Comparison of ENCODE assay signal across 23 mouse cellular contexts in the genomic region with DNA sequence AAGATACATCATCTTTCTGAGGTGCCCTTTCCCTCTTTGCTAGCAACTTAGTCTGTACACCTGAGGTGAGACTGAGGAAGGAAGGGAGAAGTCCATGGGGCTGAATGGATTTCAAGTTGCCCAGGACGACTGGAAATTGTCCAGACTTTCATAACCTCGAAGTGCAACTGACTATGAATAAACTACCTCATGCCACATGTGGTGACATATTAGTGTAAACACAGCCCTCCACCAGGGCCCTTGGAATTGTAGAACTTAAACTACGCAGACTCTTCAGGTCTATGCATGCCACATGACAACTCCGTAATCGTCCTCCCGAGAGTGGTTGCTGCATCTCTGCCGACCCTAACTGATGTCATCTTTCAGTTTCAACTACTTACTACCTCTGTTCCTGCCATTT.
A peak's percentile ranks its signal among the peaks of the same experiment; 100 is the strongest.
DNase-seq lines count a peak whose midpoint lies in the region; ATAC-seq and TF ChIP-seq lines count a peak whose summit lies in the region.
"Had no signal": no experiment of that assay in that cellular context is flagged by ENCODE, and none has a peak within 500 bp of the region (broad histone marks: within the 10 kb centered on the region; RNA-seq: fewer than 3 reads in every experiment).

No protein-coding gene starts in this region.

- TF ChIP-seq CTCF in liver, adult 2 months (IDR thresholded peaks at IDR 0.05; ENCODE audit: low read depth, low read length): no peak
- no peak for TF ChIP-seq CTCF in liver, postnatal 0 days (IDR thresholded peaks at IDR 0.05; ENCODE audit: low read depth)
- no peak for TF ChIP-seq CTCF in lung, postnatal 0 days (IDR thresholded peaks at IDR 0.05)
- no peak for TF ChIP-seq CTCF in lung, adult 2 months (IDR thresholded peaks at IDR 0.05; ENCODE audit: insufficient read depth, low read length)

- H3K27me3 ChIP-seq in liver, adult 2 months (ENCODE audit: control insufficient read depth, insufficient read depth, low read length): no peaks in the 10 kb centered on the region
- H3K27me3 ChIP-seq in liver, postnatal 0 days (ENCODE audit: insufficient read depth, low read length): no peaks in the 10 kb centered on the region
- H3K27me3 ChIP-seq in lung, postnatal 0 days (replicated peaks; ENCODE audit: insufficient read depth, low read length): no peaks in the 10 kb centered on the region
- H3K27me3 ChIP-seq: CH12.LX; embryonic facial prominence, embryonic 12.5 days; forebrain, embryonic 13.5 days; forebrain, embryonic 15.5 days; Patski had no signal

- H3K79me2 ChIP-seq in liver, adult 2 months (ENCODE audit: control insufficient read depth, insufficient read depth, low read length): no peaks in the 10 kb centered on the region

- peak overlapping the region; percentile 62 for H3K27ac ChIP-seq in liver, adult 2 months (replicated peaks; ENCODE audit: insufficient read depth, low read depth, low read length)
- H3K27ac ChIP-seq in liver, postnatal 0 days (ENCODE audit: low read depth): no peak overlapping the region
- peak overlapping the region; percentile 71; the same call in 1 of the 2 replicates for H3K27ac ChIP-seq in lung, postnatal 0 days (ENCODE audit: low read length)
- H3K27ac ChIP-seq: embryonic facial prominence, embryonic 10.5 days; embryonic facial prominence, embryonic 12.5 days; forebrain, embryonic 13.5 days; forebrain, embryonic 15.5 days had no signal

- H3K4me3 ChIP-seq in liver, adult 2 months (ENCODE audit: insufficient read depth, low read depth, low read length): no peak overlapping the region
- no peak overlapping the region for H3K4me3 ChIP-seq in liver, postnatal 0 days (ENCODE audit: low read depth, low read length)
- H3K4me3 ChIP-seq in lung, postnatal 0 days (ENCODE audit: low read depth, low read length): no peak overlapping the region
- H3K4me3 ChIP-seq in lung, adult 2 months (replicated peaks; ENCODE audit: extremely low read depth, low read depth, low read length): no peak overlapping the region
- H3K4me3 ChIP-seq: embryonic facial prominence, embryonic 10.5 days; embryonic facial prominence, embryonic 12.5 days; forebrain, embryonic 13.5 days; forebrain, embryonic 15.5 days had no signal

- no peak overlapping the region for H3K4me2 ChIP-seq in liver, postnatal 0 days (ENCODE audit: low read depth, low read length)
- no peak overlapping the region for H3K4me2 ChIP-seq in lung, postnatal 0 days (replicated peaks; ENCODE audit: low read depth, low read length)
- H3K4me2 ChIP-seq: embryonic facial prominence, embryonic 12.5 days; forebrain, embryonic 13.5 days; forebrain, embryonic 15.5 days had no signal

- peaks cover 47% of the 10 kb centered on the region for H3K36me3 ChIP-seq in liver, adult 2 months (ENCODE audit: control insufficient read depth, insufficient read depth, low read length)
- peaks cover 60% of the 10 kb centered on the region for H3K36me3 ChIP-seq in liver, postnatal 0 days (replicated peaks; ENCODE audit: insufficient read depth, low read length)
- H3K36me3 ChIP-seq in lung, postnatal 0 days (ENCODE audit: insufficient read depth, low read length): peaks cover 21% of the 10 kb centered on the region; the same call in 1 of the 2 replicates

- TF ChIP-seq POLR2A in liver, adult 2 months (IDR thresholded peaks at IDR 0.05; ENCODE audit: extremely low read depth, insufficient read depth, low read length): no peak
- TF ChIP-seq POLR2A in lung, adult 2 months (IDR thresholded peaks at IDR 0.05; ENCODE audit: borderline replicate concordance, extremely low read depth, low read depth, low read length): no peak

- no peaks in the 10 kb centered on the region for H3K9me3 ChIP-seq in liver, postnatal 0 days (ENCODE audit: low read length)
- no peaks in the 10 kb centered on the region for H3K9me3 ChIP-seq in lung, postnatal 0 days (ENCODE audit: low read length)
- H3K9me3 ChIP-seq: embryonic facial prominence, embryonic 10.5 days; embryonic facial prominence, embryonic 12.5 days; forebrain, embryonic 13.5 days; forebrain, embryonic 15.5 days; G1E had no signal

- DNase-seq in liver, adult 2 months (ENCODE audit: extremely low read depth, low read depth, low spot score): peak; percentile 80
- DNase-seq in liver, postnatal 0 days: no peak
- DNase-seq in lung, postnatal 0 days (ENCODE audit: low spot score): peak; percentile 48
- no peak for DNase-seq in lung, adult 2 months
- peak; percentile 57 for DNase-seq in lung, postnatal 36 days
- no peak for DNase-seq in lung, postnatal 10 days
- DNase-seq: adrenal gland, adult 8-10 months; adrenal gland, postnatal 14 days; adrenal gland, postnatal 36 days; B cell, adult 2 months; cerebellum, adult 11-12 months; cerebellum, adult 9-10 months; cerebellum, postnatal 10 days; cerebellum, postnatal 25 days had no signal

- peaks cover 19% of the 10 kb centered on the region for H3K4me1 ChIP-seq in liver, adult 2 months (ENCODE audit: control insufficient read depth, insufficient read depth, low read length)
- H3K4me1 ChIP-seq in liver, postnatal 0 days (ENCODE audit: insufficient read depth): 0 out of 2 replicates have a peak, but pooled peaks cover 7% of the 10 kb centered on the region
- no peaks in the 10 kb centered on the region for H3K4me1 ChIP-seq in lung, postnatal 0 days (ENCODE audit: insufficient read depth, low read depth, low read length)
- peaks cover 2% of the 10 kb centered on the region; the same call in 1 of the 2 replicates for H3K4me1 ChIP-seq in lung, adult 2 months (ENCODE audit: control insufficient read depth, insufficient read depth, low read length)

- TF ChIP-seq EP300 in liver, postnatal 0 days (IDR thresholded peaks at IDR 0.05; ENCODE audit: low read depth): no peak
- TF ChIP-seq EP300 in lung, postnatal 0 days (IDR thresholded peaks at IDR 0.05): peak; percentile 57; the same call in 1 of the 2 replicates

- no peak for ATAC-seq in liver, postnatal 0 days
- peak; percentile 66 for ATAC-seq in lung, postnatal 0 days
- ATAC-seq: activated CD4-positive, CD25-positive, alpha-beta regulatory T cell, adult 4 months; CD4-positive, CD25-positive, alpha-beta regulatory T cell, adult 4 months; forebrain, embryonic 13.5 days; forebrain, embryonic 15.5 days; Patski had no signal

- 55% methylated on average over 7 of the region's 7 CpGs for WGBS in liver, adult 2 months
- 79% methylated on average over 7 of the region's 7 CpGs for WGBS in liver, postnatal 0 days (ENCODE audit: insufficient replicate concordance)
- 59% methylated on average over 7 of the region's 7 CpGs for WGBS in lung, postnatal 0 days
- 59% methylated on average over 7 of the region's 7 CpGs for WGBS in lung, adult 2 months

- no peak overlapping the region for H3K9ac ChIP-seq in liver, adult 2 months (ENCODE audit: low read depth, low read length)
- no peak overlapping the region for H3K9ac ChIP-seq in liver, postnatal 0 days (replicated peaks)
- H3K9ac ChIP-seq in lung, postnatal 0 days (replicated peaks; ENCODE audit: low read depth): no peak overlapping the region
- H3K9ac ChIP-seq: embryonic facial prominence, embryonic 12.5 days; forebrain, embryonic 13.5 days; forebrain, embryonic 15.5 days had no signal

Comparison
In these comparisons a context has a peak if more than half of its experiments do, and no peak if none do; other contexts are left out.
1. DNase-seq: peak in liver, adult 2 months (single experiment), lung, postnatal 0 days (single experiment) and lung, postnatal 36 days (single experiment); none in liver, postnatal 0 days (single experiment), lung, adult 2 months (single experiment) and lung, postnatal 10 days (single experiment).